Mouse (Mus musculus) adrenal gland (tissue): ENCODE measurements around the gene Rc3h1.
"Not testable (repeated sequence)": the region's sequence is repeated elsewhere in the genome, so short reads cannot be mapped to it uniquely, and the experiment has no call there.

Experiments
- intact Hi-C: fragments of 180-260 bp; cut with DNase I; formaldehyde crosslinking; loops from one replicate; pipeline ENCODE4 v1.15.1; 2025
- long read RNA-seq, 2 experiments: library from polyadenylated mRNA; unstranded; transcript quantifications; one replicate each; pipeline ENCODE4 v2.0.0; 2020; ENCODE audit warnings: borderline replicate concordance in 1 of 2; ENCODE audit not compliant: insufficient replicate concordance in 1 of 2

The Rc3h1 gene
- long read RNA-seq, experiment 1, full-length matches to known transcripts: 1 of 6 reads
- long read RNA-seq, experiment 1, partial matches to known transcripts: 3 of 6 reads
- long read RNA-seq, experiment 1, other reads (novel, unspliced or antisense): 2 of 6 reads
- long read RNA-seq, experiment 2, partial matches to known transcripts: 3 of 6 reads
- long read RNA-seq, experiment 2, other reads (novel, unspliced or antisense): 3 of 6 reads

DNA sequence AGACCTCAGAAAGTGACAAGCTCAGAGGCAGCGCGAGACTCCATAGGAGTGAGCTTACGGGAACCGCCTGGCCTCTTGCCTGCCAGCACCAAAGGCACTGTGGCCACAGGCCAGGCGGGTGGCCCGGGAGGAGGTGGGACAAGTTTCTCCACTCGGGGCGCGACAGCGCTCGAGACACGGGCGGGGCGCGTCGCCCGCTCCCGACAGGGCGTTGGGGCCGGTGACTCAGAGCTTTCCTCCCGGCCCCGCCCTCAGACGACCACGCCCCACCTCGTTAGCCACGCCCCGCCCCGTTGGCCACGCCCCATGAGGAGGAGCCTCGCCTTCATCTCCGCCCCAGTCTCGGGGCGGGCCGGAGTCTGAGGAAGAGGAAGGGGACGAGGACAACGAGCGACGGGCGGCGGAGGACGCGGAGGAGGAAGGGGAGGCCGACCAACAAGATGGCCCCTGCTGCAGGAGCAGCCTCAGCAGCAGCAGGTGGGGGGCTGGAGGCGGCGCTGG lies at the start of gene Rc3h1:
Gene Rc3h1 (plus strand): TSS at position 362 of the 501 bp plus-strand sequence.
- intact Hi-C loops: loop anchor here (10.0 kb wide), 1 partner anchor 111 kb away; the partner anchor contains the start of gene Rabgap1l

DNA sequence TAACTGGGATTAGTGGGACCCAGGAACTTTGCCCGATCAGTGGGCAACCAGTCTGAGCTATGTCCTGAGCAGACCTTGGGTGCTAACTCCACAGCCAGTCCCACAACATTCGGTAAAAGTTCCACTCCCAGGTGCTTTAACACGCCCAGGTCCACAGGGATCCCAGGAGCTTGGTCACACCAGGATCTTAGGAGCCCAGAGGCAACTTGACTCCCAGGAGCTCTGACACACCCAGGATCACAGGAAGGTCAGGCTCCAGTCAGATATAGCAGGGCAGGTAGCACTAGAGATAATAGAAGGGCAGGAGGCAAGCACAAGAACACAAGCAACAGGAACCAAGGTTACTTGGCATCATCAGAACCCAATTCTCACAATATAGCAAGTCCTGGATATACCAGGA lies 48.1 kb upstream of the Rc3h1 start:
- intact Hi-C loops: loop anchor here (5.0 kb wide), 1 partner anchor 74 kb away; no protein-coding TSS in a partner anchor

DNA sequence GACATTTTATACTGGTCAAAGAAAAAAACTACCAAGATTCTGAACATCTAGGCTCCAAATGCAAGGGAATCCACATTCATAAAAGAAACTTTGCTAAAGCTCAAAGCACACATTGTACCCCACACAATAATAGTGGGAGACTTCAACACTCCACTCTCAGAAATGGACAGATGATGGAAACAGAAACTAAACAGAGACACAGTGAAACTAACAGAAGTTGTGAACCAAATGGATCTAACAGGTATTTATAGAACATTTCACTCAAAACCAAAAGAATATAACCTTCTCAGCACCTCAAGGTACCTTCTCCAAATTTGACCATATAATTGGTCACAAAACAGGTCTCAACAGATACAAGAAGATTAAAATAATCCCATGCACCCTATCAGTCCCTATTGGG lies 46.3 kb upstream of the Rc3h1 start:
- intact Hi-C loops: loop anchor here (5.0 to 10.0 kb wide), 2 partner anchors 72 to 105 kb away; no protein-coding TSS in a partner anchor

DNA sequence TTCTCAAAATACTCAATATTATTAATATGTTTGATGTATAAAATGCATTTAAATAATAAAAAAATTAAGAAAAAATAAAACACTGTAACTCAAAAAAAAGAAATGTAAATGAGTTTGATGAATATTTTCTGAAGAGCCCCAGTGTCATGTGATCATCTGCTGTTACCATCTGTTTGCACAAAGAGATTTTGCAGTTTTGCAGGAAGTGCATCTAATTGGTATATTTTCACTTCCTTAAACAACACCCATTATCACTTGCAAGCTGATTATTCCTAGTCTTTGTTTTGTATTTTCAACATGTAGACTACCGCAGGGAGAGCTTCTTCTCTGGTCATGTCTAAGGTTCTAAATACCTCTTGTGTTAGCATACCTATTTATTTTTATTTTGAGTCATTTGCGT lies 45.1 kb upstream of the Rc3h1 start:
- intact Hi-C loops: loop anchor here (10.0 kb wide), 1 partner anchor 106 kb away; no protein-coding TSS in a partner anchor

DNA sequence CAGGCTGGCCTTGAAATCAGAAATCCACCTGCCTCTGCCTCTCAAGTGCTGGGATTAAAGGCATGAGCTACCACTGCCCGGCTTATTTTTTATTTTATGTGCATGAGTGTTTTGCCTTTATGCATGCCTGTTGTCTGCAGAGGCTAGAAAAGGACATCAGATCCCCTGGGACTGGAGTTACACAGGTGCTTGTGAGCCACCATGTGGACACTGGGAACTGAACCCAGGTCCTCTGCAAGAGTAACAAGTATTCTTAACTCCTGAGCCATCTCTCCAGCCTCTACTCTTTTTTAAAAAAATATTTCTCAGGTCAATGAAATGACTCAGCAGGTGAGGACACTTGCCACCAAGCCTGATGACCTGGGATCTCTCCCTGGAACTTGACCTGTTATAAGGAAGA lies 44.6 kb upstream of the Rc3h1 start:
- intact Hi-C loops: loop anchor here (10.0 kb wide), 1 partner anchor 107 kb away; no protein-coding TSS in a partner anchor

DNA sequence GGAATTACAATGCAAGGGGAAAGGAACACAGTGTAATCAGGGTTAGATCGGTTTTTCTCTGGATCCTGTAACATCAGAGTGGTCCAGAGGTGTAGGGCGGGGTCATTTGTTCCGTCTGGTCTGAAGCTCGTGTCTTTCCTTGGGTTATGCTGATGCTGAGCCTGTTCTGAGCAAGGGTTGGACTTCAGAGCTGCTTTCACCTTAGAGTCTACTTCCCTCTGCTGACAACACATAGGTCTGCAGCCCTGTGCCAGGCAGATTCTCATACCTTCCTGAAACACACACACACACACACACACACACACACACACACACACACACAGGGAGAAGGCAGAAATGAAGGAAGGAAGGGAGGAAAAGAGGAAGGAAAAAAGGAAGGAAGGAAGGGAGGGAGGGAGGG lies 43.2 kb upstream of the Rc3h1 start:
- intact Hi-C loops: loop anchor here (10.0 kb wide), 1 partner anchor 108 kb away; no protein-coding TSS in a partner anchor

DNA sequence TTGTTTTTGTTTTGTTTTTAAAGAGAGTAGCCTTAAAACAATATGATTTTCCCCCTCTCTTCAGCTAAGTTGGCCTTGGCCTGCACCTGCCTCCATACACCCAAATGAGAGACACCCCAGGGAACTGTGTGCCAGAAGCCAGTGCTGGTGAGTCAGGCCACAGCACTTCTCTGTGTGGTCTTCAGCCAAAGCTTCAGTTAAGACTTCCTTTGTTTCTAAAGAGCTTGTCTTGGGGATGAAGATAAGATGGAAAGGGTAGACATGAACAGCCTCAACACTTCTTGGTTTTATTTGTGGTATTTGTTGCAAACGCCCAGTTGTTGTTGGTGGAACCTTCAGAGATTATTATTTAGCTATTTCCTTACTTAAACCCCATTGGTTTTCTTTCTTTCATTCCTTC lies 31.5 kb upstream of the Rc3h1 start:
- intact Hi-C loops: no loop called here

DNA sequence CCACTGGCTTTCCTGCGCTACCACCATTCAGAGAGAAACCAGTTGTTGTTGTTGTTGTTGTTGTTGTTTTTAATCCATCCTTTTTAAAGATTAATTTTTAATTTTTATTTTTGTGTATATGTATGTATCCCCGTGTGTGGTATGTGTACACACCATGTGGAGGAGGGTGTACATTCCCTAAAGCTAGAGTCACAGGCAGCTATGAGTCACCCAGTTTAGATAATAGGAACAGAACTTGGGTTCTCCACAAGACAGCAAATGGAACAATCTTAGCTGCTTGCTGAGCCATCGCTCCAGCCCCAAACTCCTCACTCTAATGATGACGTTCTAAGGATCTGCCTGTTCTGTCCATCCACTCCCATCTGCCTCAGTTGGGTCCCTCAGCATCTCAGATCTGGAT lies 29.2 kb upstream of the Rc3h1 start:
- intact Hi-C loops: no loop called here

DNA sequence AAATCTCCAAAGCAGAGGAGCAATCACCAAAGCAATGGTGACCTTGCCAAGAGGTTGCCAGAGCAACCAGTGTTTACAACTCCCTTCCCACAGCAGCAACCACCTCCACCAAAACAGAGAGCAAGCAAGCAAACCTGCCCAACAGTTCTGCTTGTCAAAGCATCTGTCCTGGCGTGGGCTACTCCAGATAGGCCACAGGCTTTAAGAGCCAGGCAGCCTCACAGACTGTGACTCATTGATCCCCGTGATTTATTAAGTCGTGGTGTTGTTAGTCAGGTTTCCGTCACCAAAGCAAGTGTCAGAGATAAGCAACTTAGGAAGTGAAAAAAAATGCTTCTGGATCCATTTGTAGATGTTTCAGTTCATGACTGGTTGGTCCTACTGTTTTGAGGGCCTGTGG lies 27.7 kb upstream of the Rc3h1 start:
- intact Hi-C loops: no loop called here

DNA sequence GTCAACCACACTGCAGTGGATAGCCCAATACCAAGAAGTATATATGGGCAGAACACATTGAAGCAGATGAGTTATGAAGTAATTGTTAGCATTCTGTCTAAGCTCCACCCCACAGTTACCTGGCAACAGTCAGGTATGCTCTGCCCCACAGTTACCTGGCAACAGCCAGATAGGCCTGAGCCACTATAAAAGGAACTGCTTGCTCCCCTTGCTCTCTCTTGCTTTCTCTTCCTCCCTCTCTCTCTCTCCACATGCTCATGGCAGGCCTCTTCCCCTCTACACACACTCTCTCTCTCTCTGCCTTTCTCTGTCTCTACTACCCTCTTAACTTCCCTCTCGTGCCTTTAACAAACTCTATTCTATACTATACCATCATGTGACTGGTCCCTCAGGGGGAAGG lies 24.8 kb upstream of the Rc3h1 start:
- intact Hi-C loops: not testable (repeated sequence)

DNA sequence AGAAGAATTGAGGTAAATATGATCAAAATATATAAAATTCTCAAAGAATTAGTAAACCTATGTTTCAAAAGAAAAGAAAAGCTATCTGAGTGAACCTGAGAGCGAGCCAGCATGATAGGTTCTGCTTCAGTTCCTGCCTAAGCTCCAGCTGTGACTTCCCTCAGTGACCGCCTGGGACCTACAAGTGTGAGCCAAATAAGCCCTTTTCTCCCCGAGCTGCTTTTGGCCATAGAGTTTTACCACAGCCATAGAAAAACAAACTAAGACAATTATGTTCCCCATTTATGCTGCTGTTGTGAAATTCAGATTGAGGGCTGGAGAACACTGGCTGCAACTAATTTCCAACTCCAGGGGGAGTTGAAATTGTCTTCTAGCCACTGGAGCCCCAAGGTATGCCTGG lies 24.2 kb upstream of the Rc3h1 start:
- intact Hi-C loops: no loop called here

DNA sequence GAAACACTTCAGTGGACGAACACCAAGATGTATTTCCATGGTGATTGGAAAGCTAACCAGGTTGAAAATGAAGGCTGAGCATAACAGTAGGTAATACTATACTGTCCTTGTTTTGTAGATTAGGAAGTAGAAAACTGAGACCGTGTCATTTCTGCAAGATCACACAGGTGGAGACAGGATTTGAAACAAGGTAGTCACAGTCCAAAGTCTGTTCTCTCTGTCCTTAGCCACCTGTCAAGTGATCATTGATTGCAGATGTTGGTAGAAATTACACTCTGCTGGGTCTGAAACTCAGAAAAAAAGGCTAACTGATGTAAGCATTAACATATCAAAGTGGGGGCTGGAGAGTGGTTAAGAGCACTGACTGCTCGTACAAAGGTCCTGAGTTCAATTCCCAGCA lies 21.9 kb upstream of the Rc3h1 start:
- intact Hi-C loops: no loop called here

DNA sequence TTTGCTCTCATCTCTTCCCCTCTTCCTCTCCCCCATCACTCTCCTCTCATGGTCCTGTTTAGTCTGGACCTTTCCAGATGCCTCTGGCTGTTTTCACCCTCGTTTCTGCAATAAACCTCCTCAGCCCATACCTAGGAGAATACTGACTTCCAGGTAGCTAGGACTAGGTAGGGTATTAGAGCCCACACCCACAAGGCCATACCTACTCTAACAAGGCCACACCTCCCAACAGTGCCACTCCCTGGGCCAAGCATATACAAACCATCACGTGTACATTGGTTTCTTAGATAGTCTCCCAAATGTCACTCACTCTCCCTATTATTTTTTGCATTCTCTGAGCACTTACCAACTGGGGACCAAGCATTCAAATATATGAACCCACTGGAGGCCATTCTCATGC lies 21.2 kb upstream of the Rc3h1 start:
- intact Hi-C loops: no loop called here

DNA sequence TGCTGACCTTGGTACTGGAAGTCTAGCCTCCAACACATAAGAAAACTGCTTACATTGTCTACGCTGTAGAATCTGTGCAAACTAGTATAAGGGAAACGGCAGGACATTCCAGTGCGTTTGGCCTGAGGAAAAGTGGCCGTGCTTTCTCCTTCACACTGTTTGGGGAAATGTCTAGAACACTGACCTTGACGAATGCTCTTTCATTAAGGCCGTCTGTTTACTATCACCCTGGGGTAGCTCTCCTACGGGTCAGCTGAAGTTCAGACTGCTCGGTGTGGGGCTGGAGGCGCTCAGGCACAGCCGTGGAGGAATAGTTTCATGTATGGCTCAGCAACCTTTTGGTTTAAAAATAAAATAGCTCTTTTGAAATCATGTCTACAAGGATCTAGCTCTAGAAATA lies 6.5 kb upstream of the Rc3h1 start:
- intact Hi-C loops: loop anchor here (10.0 kb wide), 1 partner anchor 105 kb away; the partner anchor contains the start of gene Rabgap1l

DNA sequence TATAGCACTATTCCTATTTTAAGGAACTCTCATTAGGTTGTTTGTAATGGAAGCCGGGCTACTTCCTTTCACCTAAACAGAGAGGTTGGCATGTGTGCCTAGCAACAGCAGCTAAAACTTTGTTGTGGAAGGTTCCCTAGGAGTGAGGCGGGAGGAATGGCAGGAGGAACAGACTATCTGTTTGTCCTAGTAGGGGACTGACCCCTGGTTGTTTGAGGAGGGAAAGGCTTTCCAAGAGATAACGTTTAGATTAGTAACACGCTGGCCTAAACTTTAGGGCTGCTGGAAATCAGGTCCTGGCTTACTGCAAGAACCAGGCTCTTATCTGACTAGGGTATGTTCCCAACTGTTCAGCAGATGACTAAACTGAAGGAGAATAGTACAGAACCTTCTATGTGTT lies 2.2 kb upstream of the Rc3h1 start:
- intact Hi-C loops: loop anchor here (10.0 kb wide), 1 partner anchor 109 kb away; the partner anchor contains the start of gene Rabgap1l

DNA sequence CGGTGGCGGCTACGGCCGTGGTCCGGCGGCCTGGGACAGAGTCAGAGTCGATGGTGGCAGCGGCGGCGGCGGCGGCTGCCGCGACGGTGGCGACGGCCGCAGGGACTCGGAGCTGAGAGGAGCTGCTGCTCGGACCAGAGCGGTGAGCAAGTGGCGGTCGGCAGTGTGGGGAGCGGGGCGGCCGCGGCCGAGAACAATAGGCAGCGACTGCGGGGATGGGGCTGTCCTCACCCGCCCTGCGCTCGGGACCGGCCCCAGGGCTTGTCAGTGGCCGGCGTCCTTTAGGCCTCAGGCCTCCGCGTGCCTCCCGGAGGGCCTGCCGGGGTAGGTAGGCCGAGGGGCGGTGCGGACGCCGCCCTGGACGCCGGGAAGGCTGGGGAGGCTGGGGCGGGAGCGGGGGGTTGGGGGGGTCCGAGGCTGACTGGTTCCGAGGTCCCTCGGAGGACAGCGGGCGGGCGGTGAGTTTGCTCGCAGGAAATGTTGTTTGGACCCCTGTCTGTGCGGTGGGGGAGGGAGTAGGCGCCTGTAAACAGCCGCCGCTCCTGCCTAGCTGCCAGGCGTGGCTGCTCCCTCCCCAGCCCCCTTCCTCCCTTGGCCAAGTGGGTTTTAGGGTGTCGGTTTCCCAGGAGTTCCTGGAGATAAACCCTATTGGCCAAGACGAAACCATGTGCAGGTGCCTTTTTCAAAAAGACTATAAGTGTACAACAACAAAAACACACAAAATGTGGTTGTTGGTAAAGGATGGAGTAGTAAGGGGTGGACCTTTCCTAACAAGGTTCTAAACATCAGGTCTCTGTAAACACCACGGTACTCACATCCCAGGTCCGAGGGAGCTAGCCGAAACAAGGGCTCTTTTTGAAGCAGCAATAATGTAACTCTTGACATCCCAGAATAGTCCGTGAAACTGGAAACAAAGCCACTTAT lies 602 bp downstream of the Rc3h1 start:
- intact Hi-C loops: loop anchor here (10.0 kb wide), 1 partner anchor 112 kb away; the partner anchor contains the start of gene Rabgap1l

DNA sequence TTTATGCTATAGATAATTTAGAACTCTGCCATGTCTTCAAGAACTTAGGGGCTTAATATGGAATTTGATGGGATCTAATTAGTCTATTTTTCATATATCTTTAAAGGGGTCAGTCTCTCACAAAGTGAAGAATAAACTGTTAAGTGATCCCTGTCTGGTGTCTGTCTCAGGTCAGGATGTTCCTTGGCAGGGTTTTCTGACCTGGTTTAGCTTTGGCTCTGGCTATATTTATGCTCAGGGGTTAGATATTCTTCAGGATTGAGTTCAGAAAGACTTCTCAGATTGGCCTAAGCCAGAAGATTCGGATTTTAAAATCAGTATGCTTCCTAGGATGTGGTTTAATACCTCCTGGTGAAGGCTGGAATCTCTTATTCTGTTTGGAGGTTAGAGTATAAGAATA lies 4.0 kb downstream of the Rc3h1 start:
- intact Hi-C loops: no loop called here

DNA sequence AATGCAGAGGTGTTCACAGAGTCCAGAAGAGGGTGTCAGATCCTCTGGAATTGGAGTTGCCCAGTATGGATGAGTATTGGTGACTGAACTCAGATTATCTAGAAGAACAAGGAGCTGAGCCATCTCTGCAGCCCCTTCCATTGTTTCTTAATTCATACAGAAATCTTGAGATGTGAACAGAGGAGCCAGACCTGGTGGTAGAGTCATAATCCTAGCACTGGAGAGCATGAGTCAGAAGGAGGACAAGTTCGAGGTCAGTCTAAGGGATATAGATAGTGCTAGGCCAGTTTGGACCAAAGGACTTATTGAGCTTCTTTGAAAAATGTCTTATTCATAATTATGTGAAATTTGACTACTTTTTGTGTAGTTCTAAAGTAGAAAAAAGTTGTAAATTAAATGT lies 4.6 kb downstream of the Rc3h1 start:
- intact Hi-C loops: no loop called here

DNA sequence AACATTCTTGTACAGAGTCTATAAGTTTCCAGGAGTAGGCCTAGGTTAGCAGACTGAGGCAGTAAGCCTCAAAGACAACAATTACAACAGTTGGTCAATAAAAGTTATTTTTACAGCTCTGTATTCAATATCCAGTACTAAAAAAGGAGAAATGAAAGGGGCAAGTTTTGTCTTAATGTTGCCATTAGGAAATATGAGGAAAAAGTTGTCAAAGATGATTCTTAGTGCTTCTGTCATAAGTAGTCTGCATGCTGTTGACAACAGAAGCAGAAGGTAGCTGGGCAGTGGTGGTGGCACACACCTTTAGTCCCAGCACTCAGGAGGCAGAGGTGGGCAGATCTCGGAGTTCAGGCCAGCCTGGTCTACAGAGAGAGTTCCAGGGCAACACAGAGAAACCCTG lies 13.2 kb downstream of the Rc3h1 start:
- intact Hi-C loops: no loop called here

DNA sequence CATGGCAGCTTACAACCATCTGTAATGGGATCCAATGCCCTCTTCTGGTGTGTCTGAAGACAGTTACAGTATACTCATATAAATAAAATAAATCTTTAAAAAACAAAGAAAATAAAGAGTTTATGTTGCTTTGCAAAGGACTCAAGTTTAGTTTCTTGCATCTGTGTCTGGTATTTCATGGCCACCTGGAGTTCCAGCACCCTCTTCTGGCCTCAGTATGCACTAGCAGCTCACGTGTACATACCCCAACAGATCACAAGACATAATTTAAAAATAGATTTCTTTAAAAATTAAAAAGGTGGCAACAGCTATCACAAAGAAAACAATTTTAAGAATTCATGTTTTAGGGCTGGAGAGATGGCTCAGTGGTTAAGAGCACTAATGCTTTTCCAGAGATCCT lies 15.7 kb downstream of the Rc3h1 start:
- intact Hi-C loops: no loop called here

DNA sequence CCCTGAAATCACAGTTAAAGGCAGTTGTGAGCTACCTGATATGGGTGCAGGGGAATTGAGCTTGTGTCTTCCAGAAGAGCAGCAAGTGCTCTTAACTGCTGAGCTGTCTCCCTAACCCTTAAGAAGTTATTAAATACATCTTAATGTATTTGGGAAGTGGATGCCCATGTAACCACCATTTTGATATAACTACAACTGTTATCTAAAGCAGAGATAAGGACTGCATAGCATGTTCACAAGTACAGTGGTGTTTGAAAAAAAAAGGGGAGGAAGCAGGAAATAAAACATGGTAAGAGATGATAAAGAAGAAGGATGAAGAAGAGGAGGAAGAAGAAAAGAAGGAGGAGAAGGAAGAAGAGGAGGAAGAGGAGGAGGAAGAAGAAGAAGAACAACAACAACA lies 25.1 kb downstream of the Rc3h1 start:
- intact Hi-C loops: loop anchor here (5.0 kb wide), 2 partner anchors 74 to 174 kb away; no protein-coding TSS in a partner anchor
